Mouse (Mus musculus): ENCODE results near the gene Aqp8. TPM values are rescaled to one million over a fixed set of nuclear protein-coding genes. Genes with fewer than 3 reads are reported as not detected.
A peak's percentile ranks its signal among the peaks of the same experiment; 100 is the strongest.

Gene Aqp8
- total and polyA plus RNA-seq, 2 experiments = 128 to 272 TPM

DNA sequence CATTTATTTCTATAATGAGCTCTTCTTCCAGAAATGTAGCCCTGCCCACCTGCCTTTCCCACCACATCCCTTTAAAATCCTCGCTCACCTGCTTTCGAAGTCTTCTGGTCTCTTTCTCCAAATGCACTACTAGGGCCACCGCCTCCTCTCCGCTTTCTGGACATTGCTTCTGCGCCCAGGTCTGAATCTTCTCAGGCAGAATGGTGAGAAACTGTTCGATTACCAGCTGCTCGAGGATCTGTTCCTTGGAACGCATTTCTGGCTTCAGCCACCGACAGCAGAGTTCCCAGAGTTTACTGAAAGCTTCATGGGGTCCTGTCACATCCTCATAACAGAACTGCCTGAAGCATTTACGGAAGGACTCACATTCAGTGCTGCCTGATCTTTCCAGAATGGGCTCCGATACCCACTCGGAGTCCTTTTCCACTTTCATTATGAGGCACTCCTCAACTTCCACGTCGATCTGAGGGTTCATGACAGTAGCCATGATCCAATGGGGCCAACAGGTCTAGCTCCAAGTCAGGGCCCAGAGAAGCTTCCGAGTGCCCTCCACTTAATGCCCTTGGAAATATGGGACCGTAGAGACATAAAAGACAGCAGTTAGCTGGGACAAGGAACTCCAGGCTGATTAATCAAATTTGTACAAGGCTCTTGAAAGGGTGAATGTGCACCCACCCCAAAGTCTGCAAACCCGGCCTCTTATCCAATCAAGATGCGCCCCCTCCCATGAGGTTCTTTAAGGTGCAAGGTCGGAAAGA, 37.6 kb downstream of the Aqp8 start:
- peak overlapping the region; percentile 51; the same call in 1 of the 2 replicates for H3K4me3 ChIP-seq (ENCODE audit: insufficient read depth, low read depth, low read length)
- no peaks in the 10 kb centered on the region for H3K27me3 ChIP-seq (ENCODE audit: control insufficient read depth, insufficient read depth, low read length)
- H3K36me3 ChIP-seq (ENCODE audit: control insufficient read depth, insufficient read depth, low read length) = no peaks in the 10 kb centered on the region
- H3K9ac ChIP-seq (ENCODE audit: low read depth, low read length) = no peak overlapping the region
- no peak overlapping the region for H3K27ac ChIP-seq (replicated peaks; ENCODE audit: insufficient read depth, low read depth, low read length)
- TF ChIP-seq CTCF (IDR thresholded peaks at IDR 0.05; ENCODE audit: low read depth, low read length) (no peak), POLR2A (IDR thresholded peaks at IDR 0.05; ENCODE audit: extremely low read depth, insufficient read depth, low read length) (no peak)
- DNase-seq (ENCODE audit: extremely low read depth, low read depth, low spot score) = no peak
- 42% methylated on average over 19 of the region's 19 CpGs for WGBS
- H3K4me1 ChIP-seq (ENCODE audit: control insufficient read depth, insufficient read depth, low read length) = no peaks in the 10 kb centered on the region
- no peaks in the 10 kb centered on the region for H3K79me2 ChIP-seq (ENCODE audit: control insufficient read depth, insufficient read depth, low read length)

DNA sequence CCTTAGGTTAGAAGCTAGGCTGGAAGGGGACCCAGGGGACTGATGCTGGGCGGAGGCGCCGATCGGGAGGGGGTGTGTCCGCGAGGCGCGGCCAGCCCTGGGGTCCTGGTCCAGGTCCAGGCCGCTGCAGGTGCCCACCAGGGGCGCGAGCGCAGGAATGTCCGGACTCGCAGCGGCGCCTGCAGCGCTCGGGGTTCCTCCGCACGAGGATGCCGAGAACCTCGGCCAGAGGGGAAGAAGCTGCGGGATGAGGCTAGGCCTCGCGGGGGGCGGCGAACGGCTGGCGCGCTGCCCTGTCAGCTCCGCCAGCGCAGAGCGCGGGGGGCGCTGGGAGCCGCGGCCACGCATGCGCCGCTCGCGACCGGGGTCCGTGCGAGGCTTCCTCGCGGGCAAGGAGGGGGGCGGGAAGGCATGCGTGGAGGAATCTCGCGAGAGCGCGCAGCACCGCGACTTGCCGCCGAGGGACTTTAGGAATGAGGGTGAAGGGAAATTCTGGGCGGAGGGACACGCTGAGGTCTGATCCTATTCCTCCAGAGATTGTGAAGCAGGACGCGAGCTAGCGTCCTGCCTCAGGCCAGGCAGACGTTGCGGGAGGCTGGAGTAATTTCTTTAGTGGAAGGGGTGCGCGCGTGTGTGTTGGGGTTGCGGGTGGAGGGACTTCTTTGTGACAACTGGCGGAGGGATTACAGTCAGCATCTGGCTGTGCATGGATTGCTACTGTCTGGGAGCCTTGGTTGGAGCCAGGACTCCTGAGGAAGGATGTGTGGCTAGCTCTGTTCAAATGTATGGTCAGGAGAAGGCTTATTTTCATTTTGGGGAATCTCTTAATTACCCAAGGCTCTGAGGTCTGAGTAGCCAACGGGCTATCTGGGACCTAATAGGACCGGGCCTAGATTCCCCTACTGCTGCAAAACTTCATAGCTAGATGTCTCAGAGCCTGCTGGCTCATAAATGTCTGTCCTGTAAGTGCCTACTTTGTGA, 38.4 kb downstream of the Aqp8 start, which contains the start of gene Zkscan2:
Gene Zkscan2 (minus strand): TSS at position 211 of the 981 bp plus-strand sequence.
- no peak for TF ChIP-seq CTCF (IDR thresholded peaks at IDR 0.05; ENCODE audit: low read depth, low read length)
- no peak for TF ChIP-seq POLR2A (IDR thresholded peaks at IDR 0.05; ENCODE audit: extremely low read depth, insufficient read depth, low read length)
- no peak within 1 kb of the TSS for H3K9ac ChIP-seq (ENCODE audit: low read depth, low read length)

DNA sequence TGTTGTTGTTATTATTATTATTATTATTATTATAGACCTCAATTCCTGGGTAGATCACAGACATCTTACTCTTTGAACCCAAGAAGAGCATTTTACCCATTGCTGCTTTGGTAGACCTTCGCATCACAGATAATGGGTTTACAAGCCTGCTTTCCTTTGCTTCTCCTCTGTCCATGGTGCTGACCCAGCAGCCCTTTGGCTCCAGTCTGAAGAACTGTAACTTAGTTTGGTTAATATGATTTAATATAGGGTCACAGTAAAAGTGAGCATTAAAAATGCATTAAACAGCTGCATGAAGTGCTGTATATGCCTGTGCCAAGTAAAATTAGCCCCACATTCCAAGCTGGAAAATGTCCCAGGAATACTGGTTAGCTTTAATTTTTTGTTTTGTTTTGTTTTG, 41.3 kb downstream of the Aqp8 start:
- no peak overlapping the region for H3K9ac ChIP-seq (ENCODE audit: low read depth, low read length)
- TF ChIP-seq POLR2A (IDR thresholded peaks at IDR 0.05; ENCODE audit: extremely low read depth, insufficient read depth, low read length) (no peak), CTCF (IDR thresholded peaks at IDR 0.05; ENCODE audit: low read depth, low read length) (no peak)
- no peak overlapping the region for H3K27ac ChIP-seq (replicated peaks; ENCODE audit: insufficient read depth, low read depth, low read length)
- H3K4me3 ChIP-seq (ENCODE audit: insufficient read depth, low read depth, low read length) = no peak overlapping the region
- 27% methylated on average over 1 of the region's 1 CpGs for WGBS
- no peaks in the 10 kb centered on the region for H3K79me2 ChIP-seq (ENCODE audit: control insufficient read depth, insufficient read depth, low read length)
- DNase-seq (ENCODE audit: extremely low read depth, low read depth, low spot score) = peak; percentile 14
- H3K27me3 ChIP-seq (ENCODE audit: control insufficient read depth, insufficient read depth, low read length) = no peaks in the 10 kb centered on the region
- H3K4me1 ChIP-seq (ENCODE audit: control insufficient read depth, insufficient read depth, low read length) = no peaks in the 10 kb centered on the region
- H3K36me3 ChIP-seq (ENCODE audit: control insufficient read depth, insufficient read depth, low read length) = no peaks in the 10 kb centered on the region

More for the DNA sequence above, 38.4 kb downstream of the Aqp8 start, which contains the start of gene Zkscan2:
- Histone ChIP-seq H3K4me1 (ENCODE audit: control insufficient read depth, insufficient read depth, low read length) (no peaks in the 10 kb centered on the region), H3K4me3 (ENCODE audit: insufficient read depth, low read depth, low read length) (peak within 1 kb of the TSS; percentile 51), H3K79me2 (ENCODE audit: control insufficient read depth, insufficient read depth, low read length) (no peaks in the 10 kb centered on the region), H3K36me3 (ENCODE audit: control insufficient read depth, insufficient read depth, low read length) (no peaks in the 10 kb centered on the region), H3K27me3 (ENCODE audit: control insufficient read depth, insufficient read depth, low read length) (no peaks in the 10 kb centered on the region), H3K27ac (replicated peaks; ENCODE audit: insufficient read depth, low read depth, low read length) (no peak within 1 kb of the TSS)
- DNase-seq (ENCODE audit: extremely low read depth, low read depth, low spot score) = peak; percentile 4
- WGBS = 3% methylated on average over 71 of the region's 71 CpGs

DNA sequence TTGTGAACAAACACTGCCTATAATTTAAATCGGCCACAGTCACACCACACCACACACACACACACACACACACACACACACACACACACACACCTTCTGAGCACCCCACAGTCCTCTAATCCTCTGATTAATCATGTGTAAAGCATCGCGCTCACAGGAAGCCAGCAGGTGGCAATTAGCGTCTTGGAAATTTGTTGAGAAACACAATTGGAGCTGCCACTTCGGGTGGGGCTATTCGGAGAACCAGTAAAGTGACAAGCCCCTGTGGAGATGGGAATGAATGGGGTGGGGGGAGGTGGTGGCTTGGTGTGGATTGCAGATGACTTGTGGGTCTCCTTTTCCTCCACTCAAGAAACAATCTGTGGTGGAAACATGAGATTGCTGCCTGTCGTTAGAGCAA, 45.9 kb downstream of the Aqp8 start:
- Histone ChIP-seq H3K4me3 (ENCODE audit: insufficient read depth, low read depth, low read length) (no peak overlapping the region), H3K27me3 (ENCODE audit: control insufficient read depth, insufficient read depth, low read length) (no peaks in the 10 kb centered on the region), H3K4me1 (ENCODE audit: control insufficient read depth, insufficient read depth, low read length) (no peaks in the 10 kb centered on the region), H3K36me3 (ENCODE audit: control insufficient read depth, insufficient read depth, low read length) (no peaks in the 10 kb centered on the region), H3K79me2 (ENCODE audit: control insufficient read depth, insufficient read depth, low read length) (no peaks in the 10 kb centered on the region), H3K9ac (ENCODE audit: low read depth, low read length) (no peak overlapping the region), H3K27ac (replicated peaks; ENCODE audit: insufficient read depth, low read depth, low read length) (no peak overlapping the region)
- WGBS = 81% methylated on average over 7 of the region's 7 CpGs
- DNase-seq (ENCODE audit: extremely low read depth, low read depth, low spot score) = no peak
- no peak for TF ChIP-seq CTCF (IDR thresholded peaks at IDR 0.05; ENCODE audit: low read depth, low read length)
- no peak for TF ChIP-seq POLR2A (IDR thresholded peaks at IDR 0.05; ENCODE audit: extremely low read depth, insufficient read depth, low read length)

Other genes starting within 250 kb of the Aqp8 start
- gene Slc5a11, start 247.5 kb upstream of the Aqp8 start, total RNA-seq (2014; rRNA removed) = 0.27 and 2.3 TPM in 2 replicates
- 0.07 TPM in 1 of 2 replicates, not detected in the other for gene Slc5a11, start 247.5 kb upstream of the Aqp8 start, polyA plus RNA-seq (2012; rRNA removed)
- gene Lcmt1, start 92.5 kb upstream of the Aqp8 start, total RNA-seq (2014; rRNA removed) = 12.0 and 15.9 TPM in 2 replicates
- 8.4 and 9.6 TPM in 2 replicates for gene Lcmt1, start 92.5 kb upstream of the Aqp8 start, polyA plus RNA-seq (2012; rRNA removed)
- gene Arhgap17, start 92.4 kb upstream of the Aqp8 start, total RNA-seq (2014; rRNA removed) = 4.9 and 5.6 TPM in 2 replicates
- 6.4 and 8.6 TPM in 2 replicates for gene Arhgap17, start 92.4 kb upstream of the Aqp8 start, polyA plus RNA-seq (2012; rRNA removed)
- gene Zkscan2, start 38.2 kb downstream of the Aqp8 start, total RNA-seq (2014; rRNA removed) = under 0.01 and 0.20 TPM in 2 replicates
- gene Zkscan2, start 38.2 kb downstream of the Aqp8 start, polyA plus RNA-seq (2012; rRNA removed) = 0.01 TPM in 1 of 2 replicates, not detected in the other